Mouse (Mus musculus) ES-E14 (cell line): Measurements from ENCODE around the gene Tpd52l2.

Experiments
- HCFC1 ChIP-seq: IDR thresholded peaks from 2 replicates; pipeline ENCODE4 v1.6.1; 2012; ENCODE audit warnings: low read length, inconsistent platforms, borderline replicate concordance; ENCODE audit not compliant: insufficient read depth
- MAFK ChIP-seq: IDR thresholded peaks from 2 replicates; pipeline ENCODE4 v1.6.1; 2014; ENCODE audit warnings: mild to moderate bottlenecking, low read depth, low read length, inconsistent platforms; ENCODE audit not compliant: insufficient read depth
- ZC3H11A ChIP-seq: IDR thresholded peaks from 2 replicates; pipeline ENCODE4 v1.6.1; 2012; ENCODE audit warnings: low read depth, mild to moderate bottlenecking, inconsistent platforms, low read length, borderline replicate concordance
- ZNF384 ChIP-seq: IDR thresholded peaks from 2 replicates; pipeline ENCODE4 v1.6.1; 2012; ENCODE audit warnings: low read depth, low read length, inconsistent platforms

DNA sequence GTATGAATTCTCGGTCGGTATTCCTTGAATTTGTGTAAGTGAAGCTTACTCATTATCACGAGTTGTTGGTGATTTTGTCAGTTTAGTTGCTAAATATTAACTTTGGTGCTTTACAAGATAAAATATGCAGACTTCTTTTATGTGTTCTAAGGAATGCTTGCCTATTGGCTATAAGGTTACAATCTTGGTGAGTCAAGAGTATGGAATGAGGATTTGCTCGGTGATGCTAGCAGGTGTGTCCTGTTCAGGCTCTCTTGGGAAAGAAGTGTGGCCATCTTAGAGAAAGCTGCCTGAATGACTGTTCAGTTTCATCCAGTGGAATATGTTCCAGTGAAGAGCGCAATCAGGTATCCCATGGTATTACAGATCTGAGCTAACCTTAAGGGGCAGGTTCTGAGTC lies 28.6 kb downstream of the Tpd52l2 start:
- TF ChIP-seq MAFK (no peak), ZNF384 (no peak), HCFC1 (no peak), ZC3H11A (no peak)
